Mouse (Mus musculus) testis, adult 2 months (tissue): ENCODE data around the gene Pbx4.

Source experiments
- CTCF ChIP-seq: fragments of 200-500 bp; IDR thresholded peaks from 2 replicates; pipeline ENCODE4 v1.5.1; 2012; ENCODE audit warnings: low read depth, mild to moderate bottlenecking, inconsistent platforms, low read length, moderate library complexity; ENCODE audit not compliant: control insufficient read depth, insufficient read depth, insufficient replicate concordance
- POLR2A ChIP-seq: fragments of 200-500 bp; IDR thresholded peaks from 2 replicates; pipeline ENCODE4 v1.6.1; 2012; ENCODE audit warnings: low read depth, mild to moderate bottlenecking, inconsistent platforms, low read length, moderate library complexity; ENCODE audit not compliant: control insufficient read depth

DNA sequence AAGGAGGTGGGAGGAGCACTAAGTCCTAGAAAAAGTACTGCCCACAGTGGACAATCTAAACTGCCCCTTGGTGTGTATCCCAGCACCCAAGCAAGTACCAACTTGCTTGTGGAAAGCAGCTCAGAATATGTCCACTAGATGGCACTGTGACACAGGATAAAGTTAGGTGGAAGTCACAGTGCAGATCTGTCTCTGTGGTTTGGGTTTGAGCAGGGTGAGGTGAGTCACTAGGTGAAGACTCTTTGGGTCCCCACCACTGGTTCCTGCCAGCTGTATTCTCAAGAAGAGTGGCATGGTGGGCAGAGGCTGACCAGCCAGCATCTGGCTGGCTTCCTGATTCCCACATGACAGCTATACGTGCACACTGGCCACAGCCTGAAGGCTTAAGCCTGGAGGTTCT, 86.7 kb downstream of the Pbx4 start:
- no peak for TF ChIP-seq POLR2A
- TF ChIP-seq CTCF = no peak
